Mouse (Mus musculus) liver, adult 2 months (tissue): ENCODE measurements around the gene Thap11. TPM values are rescaled to one million over a fixed set of nuclear protein-coding genes. Genes with fewer than 3 reads are reported as not detected.

Experiments
- DNase-seq: peaks from one replicate; pipeline ENCODE4 v3.0.0-alpha.2; 2011; ENCODE audit warnings: low read depth, low spot score; ENCODE audit errors: extremely low read depth
- H3K27ac ChIP-seq: fragments of 200-500 bp; replicated peaks from 2 replicates; pipeline ENCODE4 v1.5.1; 2012; ENCODE audit warnings: low read depth, mild to moderate bottlenecking, control low read depth, inconsistent platforms, low read length; ENCODE audit not compliant: insufficient read depth
- H3K27me3 ChIP-seq: fragments of 200-500 bp; 2 replicates; pipeline ENCODE4 v1.6.1; 2012; ENCODE audit warnings: mild to moderate bottlenecking, moderate library complexity, low read length, inconsistent platforms; ENCODE audit not compliant: control insufficient read depth, insufficient read depth
- H3K36me3 ChIP-seq: fragments of 200-500 bp; 2 replicates; pipeline ENCODE4 v1.6.1; 2012; ENCODE audit warnings: low read length, inconsistent platforms; ENCODE audit not compliant: control insufficient read depth, insufficient read depth
- H3K4me1 ChIP-seq: fragments of 200-500 bp; 2 replicates; pipeline ENCODE4 v1.6.1; 2011; ENCODE audit warnings: low read length; ENCODE audit not compliant: control insufficient read depth, insufficient read depth
- H3K4me3 ChIP-seq: fragments of 200-500 bp; 2 replicates; pipeline ENCODE4 v1.5.1; 2011; ENCODE audit warnings: low read depth, mild to moderate bottlenecking, control low read depth, low read length, moderate library complexity; ENCODE audit not compliant: insufficient read depth
- H3K79me2 ChIP-seq: fragments of 200-500 bp; 2 replicates; pipeline ENCODE4 v1.6.1; 2012; ENCODE audit warnings: inconsistent platforms, mild to moderate bottlenecking, low read length, moderate library complexity; ENCODE audit not compliant: control insufficient read depth, insufficient read depth
- H3K9ac ChIP-seq: fragments of 200-500 bp; 2 replicates; pipeline ENCODE4 v1.6.1; 2012; ENCODE audit warnings: low read depth, mild to moderate bottlenecking, control low read depth, inconsistent platforms, low read length
- CTCF ChIP-seq: fragments of 200-500 bp; IDR thresholded peaks from 2 replicates; pipeline ENCODE4 v1.5.1; 2011; ENCODE audit warnings: low read depth, low read length, control low read depth
- POLR2A ChIP-seq: fragments of 200-500 bp; IDR thresholded peaks from 2 replicates; pipeline ENCODE4 v1.6.1; 2011; ENCODE audit warnings: low read length, control low read depth; ENCODE audit not compliant: insufficient read depth; ENCODE audit errors: extremely low read depth
- WGBS: fragments of 180-500 bp; shearing (Covaris S2); methylation state at CpG from one replicate; pipeline ENCODE4 v1.1.7; 2018; 5-methylcytosine and 5-hydroxymethylcytosine counted together
- polyA plus RNA-seq: library from polyadenylated mRNA; depleted of rRNA; stranded (reverse); fragments of >200 nt; gene quantifications from 2 replicates; pipeline ENCODE4 v1.2.3, GENCODE M21; 2012
- total RNA-seq: library from RNA; depleted of rRNA; stranded (reverse); fragments of >200 nt; gene quantifications from 2 replicates; pipeline ENCODE4 v1.2.3, GENCODE M21; 2014

The Thap11 gene
- total and polyA plus RNA-seq, 2 experiments: 11.3 to 28.5 TPM

DNA sequence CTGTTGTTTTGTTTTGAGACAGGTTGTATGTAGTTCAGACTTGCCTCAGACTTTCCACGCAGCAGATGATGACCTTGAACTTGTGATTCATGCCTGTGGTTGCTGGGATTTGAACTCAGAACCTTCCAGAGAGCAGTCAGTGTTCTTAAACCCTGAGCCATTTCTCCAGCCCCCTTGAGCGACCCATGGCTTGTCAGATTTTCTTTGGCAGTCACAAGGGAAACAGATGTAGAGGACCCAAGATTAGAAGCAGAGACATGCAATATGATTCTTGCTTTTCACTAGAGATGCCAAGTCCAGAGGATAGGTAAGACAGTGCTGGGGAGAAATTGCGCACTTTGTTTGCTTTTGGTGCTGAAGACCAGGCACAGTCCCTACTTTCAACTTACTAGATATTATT, 1.8 kb upstream of the Thap11 start, which contains the start of gene Cenpt:
TSS of gene Cenpt (minus strand) at position 101 of the 400 bp plus-strand sequence.
- Histone ChIP-seq H3K9ac (no peak within 1 kb of the TSS), H3K4me3 (no peak within 1 kb of the TSS), H3K36me3 (no peaks in the 10 kb centered on the region), H3K27ac (no peak within 1 kb of the TSS), H3K4me1 (peaks cover 14% of the 10 kb centered on the region), H3K27me3 (no peaks in the 10 kb centered on the region), H3K79me2 (peaks cover 12% of the 10 kb centered on the region)
- WGBS: 85% methylated on average over 3 of the region's 3 CpGs
- TF ChIP-seq CTCF: no peak
- no peak for TF ChIP-seq POLR2A
- DNase-seq: no peak

- no peak overlapping the region for H3K27ac ChIP-seq
- H3K79me2 ChIP-seq: peaks cover 12% of the 10 kb centered on the region
- H3K36me3 ChIP-seq: no peaks in the 10 kb centered on the region
- no peak for DNase-seq
- H3K9ac ChIP-seq: no peak overlapping the region
- H3K27me3 ChIP-seq: no peaks in the 10 kb centered on the region
- TF ChIP-seq CTCF (no peak), POLR2A (no peak)
- 32% methylated on average over 8 of the region's 8 CpGs for WGBS
- H3K4me1 ChIP-seq: peaks cover 14% of the 10 kb centered on the region
- H3K4me3 ChIP-seq: no peak overlapping the region
These were observed 629 bp upstream of the Thap11 start for GRCm38 (mm10) chr8:105854303-105854702.

DNA sequence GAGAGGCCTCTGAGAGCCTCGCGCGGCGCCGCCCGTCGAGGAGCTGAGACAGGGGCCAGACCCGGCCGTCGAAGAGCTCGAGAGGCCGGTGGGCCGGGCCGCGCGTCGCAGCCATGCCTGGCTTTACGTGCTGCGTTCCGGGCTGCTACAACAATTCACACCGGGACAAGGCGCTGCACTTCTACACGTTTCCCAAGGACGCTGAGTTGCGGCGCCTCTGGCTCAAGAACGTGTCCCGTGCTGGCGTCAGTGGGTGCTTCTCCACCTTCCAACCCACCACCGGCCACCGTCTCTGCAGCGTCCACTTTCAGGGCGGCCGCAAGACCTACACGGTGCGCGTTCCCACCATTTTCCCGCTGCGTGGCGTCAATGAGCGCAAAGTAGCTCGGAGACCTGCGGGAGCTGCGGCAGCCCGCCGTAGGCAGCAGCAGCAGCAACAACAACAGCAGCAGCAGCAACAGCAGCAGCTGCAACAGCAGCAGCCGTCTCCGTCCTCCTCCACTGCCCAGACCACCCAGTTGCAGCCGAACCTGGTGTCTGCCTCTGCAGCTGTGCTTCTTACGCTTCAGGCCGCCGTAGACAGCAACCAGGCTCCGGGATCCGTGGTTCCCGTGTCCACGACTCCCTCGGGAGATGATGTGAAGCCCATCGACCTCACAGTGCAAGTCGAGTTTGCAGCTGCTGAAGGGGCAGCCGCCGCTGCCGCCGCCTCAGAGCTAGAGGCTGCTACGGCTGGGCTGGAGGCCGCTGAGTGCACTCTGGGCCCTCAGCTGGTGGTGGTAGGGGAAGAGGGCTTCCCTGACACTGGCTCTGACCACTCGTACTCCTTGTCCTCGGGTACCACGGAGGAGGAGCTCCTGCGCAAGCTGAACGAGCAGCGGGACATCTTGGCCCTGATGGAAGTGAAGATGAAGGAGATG, 576 bp downstream of the Thap11 start:
- Histone ChIP-seq H3K79me2 (peaks cover 12% of the 10 kb centered on the region), H3K4me3 (peak overlapping the region; percentile 79), H3K9ac (peak overlapping the region; percentile 81), H3K4me1 (peaks cover 15% of the 10 kb centered on the region), H3K27ac (peak overlapping the region; percentile 84), H3K36me3 (no peaks in the 10 kb centered on the region), H3K27me3 (no peaks in the 10 kb centered on the region)
- peak; percentile 48 for DNase-seq
- WGBS: under 1% methylated on average over 71 of the region's 71 CpGs
- TF ChIP-seq CTCF: no peak
- TF ChIP-seq POLR2A: 0 out of 2 replicates have a peak, but pooled peaks have one; percentile 2

DNA sequence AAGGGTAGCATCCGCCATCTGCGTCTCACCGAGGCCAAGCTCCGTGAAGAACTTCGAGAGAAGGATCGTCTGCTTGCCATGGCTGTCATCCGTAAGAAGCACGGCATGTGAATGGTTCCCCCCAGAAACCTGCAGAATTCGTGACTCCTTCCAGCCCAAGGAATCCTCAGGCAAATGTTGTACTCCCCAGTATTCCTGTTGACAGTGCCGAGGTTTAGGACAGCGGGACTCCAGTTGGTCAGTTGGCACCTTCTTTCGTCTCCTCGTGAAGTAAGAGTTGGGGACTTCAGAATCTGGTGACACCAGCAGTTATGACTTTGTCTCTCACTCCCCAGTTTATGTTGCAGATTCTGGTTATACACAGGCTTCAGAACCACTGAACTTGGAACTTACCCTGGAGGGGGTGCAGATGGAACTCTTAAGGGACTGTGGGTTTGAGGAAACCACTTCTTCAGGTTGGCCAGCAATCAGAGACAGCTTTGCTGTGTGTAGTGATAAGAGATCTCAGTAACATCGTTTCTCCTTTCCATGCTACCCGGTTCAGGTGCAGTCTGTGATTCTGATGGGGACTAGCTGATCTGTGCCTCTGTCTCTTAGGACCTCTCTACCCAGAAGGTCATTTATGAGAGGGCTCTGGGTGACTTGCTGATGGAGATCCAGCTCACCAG, 1.4 kb downstream of the Thap11 start:
- Histone ChIP-seq H3K27me3 (no peaks in the 10 kb centered on the region), H3K79me2 (peaks cover 17% of the 10 kb centered on the region), H3K36me3 (no peaks in the 10 kb centered on the region), H3K4me1 (peaks cover 17% of the 10 kb centered on the region), H3K4me3 (peak overlapping the region; percentile 79), H3K9ac (peak overlapping the region; percentile 81), H3K27ac (peak overlapping the region; percentile 84)
- WGBS: 11% methylated on average over 15 of the region's 15 CpGs
- TF ChIP-seq CTCF: no peak
- TF ChIP-seq POLR2A: no peak
- peak; percentile 19 for DNase-seq

GRCm38 (mm10) chr8:105858495-105858894, 3.6 kb downstream of the Thap11 start:
- Histone ChIP-seq H3K27ac (no peak overlapping the region), H3K36me3 (no peaks in the 10 kb centered on the region), H3K4me1 (peaks cover 19% of the 10 kb centered on the region), H3K79me2 (peaks cover 27% of the 10 kb centered on the region), H3K9ac (no peak overlapping the region), H3K4me3 (no peak overlapping the region), H3K27me3 (no peaks in the 10 kb centered on the region)
- TF ChIP-seq POLR2A (no peak), CTCF (no peak)
- 74% methylated on average over 5 of the region's 5 CpGs for WGBS
- DNase-seq: no peak

DNA sequence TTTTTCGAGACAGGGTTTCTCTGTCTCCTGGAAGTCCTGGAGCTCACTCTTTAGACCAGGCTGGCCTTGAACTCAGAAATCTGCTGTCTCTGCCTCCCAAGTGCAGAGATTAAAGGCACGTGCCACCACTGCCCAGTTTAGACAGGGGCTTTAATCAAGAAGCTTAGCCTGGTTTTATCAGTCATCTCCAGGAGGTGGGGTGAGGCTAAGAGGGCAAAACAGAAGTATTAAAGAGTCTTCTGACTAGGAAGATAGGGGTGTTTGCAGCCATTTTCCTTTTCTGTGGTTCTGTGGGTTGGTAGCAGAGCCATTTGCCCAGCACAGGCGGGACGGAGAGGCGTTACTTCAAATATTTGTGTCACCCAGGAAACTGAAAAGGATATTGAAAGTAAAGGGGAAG, 4.4 kb downstream of the Thap11 start:
- Histone ChIP-seq H3K4me1 (peaks cover 20% of the 10 kb centered on the region), H3K9ac (no peak overlapping the region), H3K27me3 (no peaks in the 10 kb centered on the region), H3K79me2 (peaks cover 33% of the 10 kb centered on the region), H3K4me3 (no peak overlapping the region), H3K27ac (no peak overlapping the region), H3K36me3 (no peaks in the 10 kb centered on the region)
- no peak for DNase-seq
- TF ChIP-seq CTCF (no peak), POLR2A (no peak)
- WGBS: 71% methylated on average over 5 of the region's 5 CpGs
